Mouse (Mus musculus): Measurements from ENCODE around the gene Stxbp2. TPM values are rescaled to one million over a fixed set of nuclear protein-coding genes. Genes with fewer than 3 reads are reported as not detected.

Gene Stxbp2
- total RNA-seq, 2 experiments from 2014 or later = 50.7 to 65.6 TPM

- no peak overlapping the region for H3K27ac ChIP-seq
- no peak for TF ChIP-seq CTCF (IDR thresholded peaks at IDR 0.05)
- DNase-seq (ENCODE audit: extremely low spot score in 1 of 2, low spot score in 2 of 2) = no peak
- intact Hi-C loops (cut with DNase I) = no loop called here
- H3K4me3 ChIP-seq = no peak overlapping the region
Measured at GRCm38 (mm10) chr8:3647561-3647960, 16.8 kb downstream of the Stxbp2 start.

- no peak for TF ChIP-seq CTCF (IDR thresholded peaks at IDR 0.05)
- no peak for DNase-seq (ENCODE audit: extremely low spot score in 1 of 2, low spot score in 2 of 2)
- intact Hi-C loops (cut with DNase I) = no loop called here
- Histone ChIP-seq H3K27ac (no peak overlapping the region), H3K4me3 (no peak overlapping the region)
Measured at GRCm38 (mm10) chr8:3648268-3648667, 17.5 kb downstream of the Stxbp2 start.

GRCm38 (mm10) chr8:3648990-3649389, 18.2 kb downstream of the Stxbp2 start:
- intact Hi-C loops (cut with DNase I) = no loop called here
- TF ChIP-seq CTCF (IDR thresholded peaks at IDR 0.05) = no peak
- DNase-seq (ENCODE audit: extremely low spot score in 1 of 2, low spot score in 2 of 2) = no peak
- no peak overlapping the region for H3K27ac ChIP-seq
- no peak overlapping the region for H3K4me3 ChIP-seq

- Histone ChIP-seq H3K27ac (no peak overlapping the region), H3K4me3 (no peak overlapping the region)
- intact Hi-C loops (cut with DNase I) = no loop called here
- TF ChIP-seq CTCF (IDR thresholded peaks at IDR 0.05) = no peak
- DNase-seq (ENCODE audit: extremely low spot score in 1 of 2, low spot score in 2 of 2) = no peak
Measured at GRCm38 (mm10) chr8:3652845-3653244, 22.1 kb downstream of the Stxbp2 start.

- intact Hi-C loops (cut with DNase I) = no loop called here
- H3K4me3 ChIP-seq = no peak overlapping the region
- H3K27ac ChIP-seq = no peak overlapping the region
- TF ChIP-seq CTCF (IDR thresholded peaks at IDR 0.05) = no peak
- DNase-seq (ENCODE audit: extremely low spot score in 1 of 2, low spot score in 2 of 2) = no peak
Measured at GRCm38 (mm10) chr8:3654726-3655508, 24.2 kb downstream of the Stxbp2 start.

- no peak for DNase-seq (ENCODE audit: extremely low spot score in 1 of 2, low spot score in 2 of 2)
- no peak within 1 kb of the TSS for H3K27ac ChIP-seq
- H3K4me3 ChIP-seq = no peak within 1 kb of the TSS
- intact Hi-C loops (cut with DNase I) = no loop called here
- TF ChIP-seq CTCF (IDR thresholded peaks at IDR 0.05) = no peak
Measured at GRCm38 (mm10) chr8:3655526-3655925, 24.8 kb downstream of the Stxbp2 start, which contains the start of gene Retn. Gene Retn, plus strand, starts transcription at chr8:3655770.

- no peak for TF ChIP-seq CTCF (IDR thresholded peaks at IDR 0.05)
- intact Hi-C loops (cut with DNase I) = no loop called here
- DNase-seq (ENCODE audit: extremely low spot score in 1 of 2, low spot score in 2 of 2) = peak; percentile 35 to 49
- no peak overlapping the region for H3K4me3 ChIP-seq
- no peak overlapping the region for H3K27ac ChIP-seq
Measured at GRCm38 (mm10) chr8:3656725-3657381, 26.1 kb downstream of the Stxbp2 start.

GRCm38 (mm10) chr8:3660889-3661288, 30.1 kb downstream of the Stxbp2 start:
- intact Hi-C loops (cut with DNase I) = no loop called here
- Histone ChIP-seq H3K4me3 (no peak overlapping the region), H3K27ac (no peak overlapping the region)
- no peak for DNase-seq (ENCODE audit: extremely low spot score in 1 of 2, low spot score in 2 of 2)
- no peak for TF ChIP-seq CTCF (IDR thresholded peaks at IDR 0.05)

GRCm38 (mm10) chr8:3664405-3664804, 33.6 kb downstream of the Stxbp2 start:
- H3K27ac ChIP-seq = no peak overlapping the region
- TF ChIP-seq CTCF (IDR thresholded peaks at IDR 0.05) = no peak

GRCm38 (mm10) chr8:3665507-3665906, 34.8 kb downstream of the Stxbp2 start, which contains the start of gene Mcemp1:
Gene Mcemp1, plus strand, starts transcription at chr8:3665754.
- no peak for DNase-seq (ENCODE audit: extremely low spot score in 1 of 2, low spot score in 2 of 2)
- Histone ChIP-seq H3K4me3 (no peak within 1 kb of the TSS), H3K27ac (no peak within 1 kb of the TSS)
- no peak for TF ChIP-seq CTCF (IDR thresholded peaks at IDR 0.05)
- intact Hi-C loops (cut with DNase I) = no loop called here

More at GRCm38 (mm10) chr8:3664405-3664804, 33.6 kb downstream of the Stxbp2 start:
- intact Hi-C loops (cut with DNase I) = no loop called here
- no peak for DNase-seq (ENCODE audit: extremely low spot score in 1 of 2, low spot score in 2 of 2)
- H3K4me3 ChIP-seq = no peak overlapping the region

GRCm38 (mm10) chr8:3670388-3670787, 39.6 kb downstream of the Stxbp2 start:
- no peak for TF ChIP-seq CTCF (IDR thresholded peaks at IDR 0.05)
- DNase-seq (ENCODE audit: extremely low spot score in 1 of 2, low spot score in 2 of 2) = no peak
- intact Hi-C loops (cut with DNase I) = loop anchor here (10.0 kb wide), 1 partner anchor 316 kb away; the partner anchor contains the start of gene A430078G23Rik
- Histone ChIP-seq H3K4me3 (no peak overlapping the region), H3K27ac (no peak overlapping the region)

GRCm38 (mm10) chr8:3671980-3672491, 41.3 kb downstream of the Stxbp2 start, which contains the start of gene Fcor:
Gene Fcor, minus strand, starts transcription at chr8:3672362.
- TF ChIP-seq CTCF (IDR thresholded peaks at IDR 0.05) = peak; percentile 92
- DNase-seq (ENCODE audit: extremely low spot score in 1 of 2, low spot score in 2 of 2) = peak; percentile 86 to 92
- Histone ChIP-seq H3K27ac (peak within 1 kb of the TSS; percentile 91), H3K4me3 (peak within 1 kb of the TSS; percentile 62)
- intact Hi-C loops (cut with DNase I) = loop anchor here (1.0 to 10.0 kb wide), 5 partner anchors 27 to 317 kb away; partner anchors contain the start of gene A430078G23Rik
